ENCODE assay signal across 11 mouse cellular contexts in the genomic region with DNA sequence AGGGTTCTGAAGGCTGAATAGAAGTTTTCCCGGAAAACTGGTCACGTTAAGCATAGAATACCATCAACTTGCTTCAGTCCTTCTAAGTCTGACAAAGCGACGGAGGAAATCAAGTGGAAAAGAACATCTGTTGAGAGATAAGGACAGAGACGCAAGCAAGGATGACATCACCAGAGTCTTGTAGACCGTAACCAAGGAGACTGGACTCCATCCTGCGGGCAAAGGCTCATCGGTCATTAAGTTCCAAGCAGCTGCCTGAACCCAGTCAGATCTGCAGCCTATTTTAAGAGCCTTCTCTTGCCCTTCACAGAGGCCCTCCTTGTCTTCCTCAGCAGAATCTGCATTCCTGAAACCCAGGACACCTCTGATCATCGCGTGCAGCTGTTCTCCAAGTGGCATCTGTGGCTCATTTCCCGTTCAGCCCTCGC.
DNase-seq lines count a peak whose midpoint lies in the region; ATAC-seq and TF ChIP-seq lines count a peak whose summit lies in the region.
"Had no signal": no experiment of that assay in that cellular context is flagged by ENCODE, and none has a peak within 500 bp of the region (broad histone marks: within the 10 kb centered on the region; RNA-seq: fewer than 3 reads in every experiment).

No protein-coding gene starts in this region.

- peaks cover 81% of the 10 kb centered on the region for H3K36me3 ChIP-seq in forebrain, embryonic 10.5 days (replicated peaks)
- H3K36me3 ChIP-seq in forebrain, embryonic 13.5 days (ENCODE audit: poor library complexity, severe bottlenecking): peaks cover 23% of the 10 kb centered on the region
- no peaks in the 10 kb centered on the region; the same call in 1 of the 2 replicates for H3K36me3 ChIP-seq in lung, postnatal 0 days (ENCODE audit: insufficient read depth, low read length)
- H3K36me3 ChIP-seq in neural tube, embryonic 15.5 days: no peaks in the 10 kb centered on the region

- peak overlapping the region; percentile 49; the same call in 1 of the 2 replicates for H3K27ac ChIP-seq in forebrain, embryonic 10.5 days
- H3K27ac ChIP-seq in forebrain, embryonic 13.5 days: no peak overlapping the region
- no peak overlapping the region for H3K27ac ChIP-seq in lung, postnatal 0 days (ENCODE audit: low read length)
- peak overlapping the region; percentile 61 for H3K27ac ChIP-seq in neural tube, embryonic 15.5 days (replicated peaks)

- H3K27me3 ChIP-seq in forebrain, embryonic 10.5 days (ENCODE audit: poor library complexity, severe bottlenecking): no peaks in the 10 kb centered on the region
- H3K27me3 ChIP-seq in forebrain, embryonic 13.5 days: no peaks in the 10 kb centered on the region
- H3K27me3 ChIP-seq in lung, postnatal 0 days (replicated peaks; ENCODE audit: insufficient read depth, low read length): no peaks in the 10 kb centered on the region
- no peaks in the 10 kb centered on the region for H3K27me3 ChIP-seq in neural tube, embryonic 15.5 days (replicated peaks)

- peaks cover 82% of the 10 kb centered on the region for H3K4me1 ChIP-seq in forebrain, embryonic 10.5 days
- peaks cover 75% of the 10 kb centered on the region for H3K4me1 ChIP-seq in forebrain, embryonic 13.5 days
- peaks cover 7% of the 10 kb centered on the region; the same call in 1 of the 2 replicates for H3K4me1 ChIP-seq in lung, postnatal 0 days (ENCODE audit: insufficient read depth, low read depth, low read length)
- peaks cover 62% of the 10 kb centered on the region for H3K4me1 ChIP-seq in neural tube, embryonic 15.5 days

- no peak for ATAC-seq in forebrain, embryonic 13.5 days
- ATAC-seq in lung, postnatal 0 days: 0 out of 2 replicates have a peak, but pooled peaks have one; percentile 20
- no peak for ATAC-seq in neural tube, embryonic 15.5 days (ENCODE audit: low FRiP score)

- intact Hi-C loops in heart, postnatal 10 days (cut with DNase I): no loop called here

- no peaks in the 10 kb centered on the region for H3K9me3 ChIP-seq in forebrain, embryonic 10.5 days
- H3K9me3 ChIP-seq in forebrain, embryonic 13.5 days (replicated peaks): no peaks in the 10 kb centered on the region
- no peaks in the 10 kb centered on the region for H3K9me3 ChIP-seq in lung, postnatal 0 days (ENCODE audit: low read length)
- H3K9me3 ChIP-seq in neural tube, embryonic 15.5 days (replicated peaks): no peaks in the 10 kb centered on the region

- TF ChIP-seq CTCF in lung, postnatal 0 days (IDR thresholded peaks at IDR 0.05): no peak

- no peak for TF ChIP-seq EP300 in lung, postnatal 0 days (IDR thresholded peaks at IDR 0.05)

- H3K9ac ChIP-seq in forebrain, embryonic 13.5 days: no peak overlapping the region
- no peak overlapping the region for H3K9ac ChIP-seq in lung, postnatal 0 days (replicated peaks; ENCODE audit: low read depth)
- no peak overlapping the region for H3K9ac ChIP-seq in neural tube, embryonic 15.5 days (replicated peaks)
- H3K9ac ChIP-seq: lung, embryonic 14.5 days had no signal

- no peak for DNase-seq in forebrain, embryonic 10.5 days (ENCODE audit: extremely low spot score, low spot score)
- peak; percentile 65 for DNase-seq in lung, postnatal 0 days (ENCODE audit: low spot score)
- no peak for DNase-seq in lung, adult 18-20 months
- peak; percentile 58 to 63 for DNase-seq in heart, postnatal 10 days
- no peak for DNase-seq in urinary bladder, postnatal 4 days (ENCODE audit: low spot score in 2 of 2)
- no peak for DNase-seq in kidney, adult 8-10 months
- DNase-seq: cerebellum, postnatal 25 days; lung, embryonic 14.5 days; thymus, postnatal 4 days had no signal

- no peak overlapping the region for H3K4me3 ChIP-seq in forebrain, embryonic 10.5 days
- no peak overlapping the region for H3K4me3 ChIP-seq in forebrain, embryonic 13.5 days
- H3K4me3 ChIP-seq in lung, postnatal 0 days (ENCODE audit: low read depth, low read length): no peak overlapping the region
- H3K4me3 ChIP-seq in neural tube, embryonic 15.5 days (replicated peaks): no peak overlapping the region

- WGBS in forebrain, embryonic 10.5 days: 70% methylated on average over 12 of the region's 12 CpGs
- WGBS in forebrain, embryonic 13.5 days: 63% methylated on average over 12 of the region's 12 CpGs
- WGBS in lung, postnatal 0 days: 54% methylated on average over 12 of the region's 12 CpGs
- 33% methylated on average over 12 of the region's 12 CpGs for WGBS in neural tube, embryonic 15.5 days

- no peak overlapping the region for H3K4me2 ChIP-seq in forebrain, embryonic 13.5 days
- H3K4me2 ChIP-seq in lung, postnatal 0 days (replicated peaks; ENCODE audit: low read depth, low read length): no peak overlapping the region
- no peak overlapping the region for H3K4me2 ChIP-seq in neural tube, embryonic 15.5 days
- H3K4me2 ChIP-seq: lung, embryonic 14.5 days had no signal

Comparison
In these comparisons a context has a peak if more than half of its experiments do, and no peak if none do; other contexts are left out.
1. DNase-seq: peak in lung, postnatal 0 days (single experiment) and heart, postnatal 10 days (2 of 2); none in forebrain, embryonic 10.5 days (single experiment), lung, adult 18-20 months (0 of 2), urinary bladder, postnatal 4 days (0 of 2) and kidney, adult 8-10 months (0 of 2).
2. H3K27ac ChIP-seq: peak in forebrain, embryonic 10.5 days (single experiment) and neural tube, embryonic 15.5 days (single experiment); none in forebrain, embryonic 13.5 days (single experiment) and lung, postnatal 0 days (single experiment).